Mouse (Mus musculus) olfactory bulb, adult 2 months (tissue): ENCODE data around the gene Dglucy.

Experiments
- CTCF ChIP-seq: fragments of 200-500 bp; IDR thresholded peaks from 2 replicates; pipeline ENCODE4 v1.5.1; 2012; ENCODE audit warnings: low read depth, mild to moderate bottlenecking, low read length, moderate library complexity; ENCODE audit not compliant: insufficient read depth
- POLR2A ChIP-seq: fragments of 200-500 bp; IDR thresholded peaks from 2 replicates; pipeline ENCODE4 v1.6.1; 2012; ENCODE audit warnings: mild to moderate bottlenecking, low read depth, low read length, moderate library complexity; ENCODE audit not compliant: insufficient read depth

GRCm38 (mm10) chr12:100910731-100911130, 131.9 kb downstream of the Dglucy start:
- TF ChIP-seq CTCF (no peak), POLR2A (no peak)
